Mouse (Mus musculus) urinary bladder, postnatal 10 days (tissue): Measurements from ENCODE around the gene Mrpl40.
A peak's percentile ranks its signal among the peaks of the same experiment; 100 is the strongest.
"Not testable (repeated sequence)": the region's sequence is repeated elsewhere in the genome, so short reads cannot be mapped to it uniquely, and the experiment has no call there.

Experiments
- DNase-seq: peaks from one replicate; pipeline ENCODE4 v3.0.0; 2022; ENCODE audit warnings: low spot score

Mrpl40 gene

DNA sequence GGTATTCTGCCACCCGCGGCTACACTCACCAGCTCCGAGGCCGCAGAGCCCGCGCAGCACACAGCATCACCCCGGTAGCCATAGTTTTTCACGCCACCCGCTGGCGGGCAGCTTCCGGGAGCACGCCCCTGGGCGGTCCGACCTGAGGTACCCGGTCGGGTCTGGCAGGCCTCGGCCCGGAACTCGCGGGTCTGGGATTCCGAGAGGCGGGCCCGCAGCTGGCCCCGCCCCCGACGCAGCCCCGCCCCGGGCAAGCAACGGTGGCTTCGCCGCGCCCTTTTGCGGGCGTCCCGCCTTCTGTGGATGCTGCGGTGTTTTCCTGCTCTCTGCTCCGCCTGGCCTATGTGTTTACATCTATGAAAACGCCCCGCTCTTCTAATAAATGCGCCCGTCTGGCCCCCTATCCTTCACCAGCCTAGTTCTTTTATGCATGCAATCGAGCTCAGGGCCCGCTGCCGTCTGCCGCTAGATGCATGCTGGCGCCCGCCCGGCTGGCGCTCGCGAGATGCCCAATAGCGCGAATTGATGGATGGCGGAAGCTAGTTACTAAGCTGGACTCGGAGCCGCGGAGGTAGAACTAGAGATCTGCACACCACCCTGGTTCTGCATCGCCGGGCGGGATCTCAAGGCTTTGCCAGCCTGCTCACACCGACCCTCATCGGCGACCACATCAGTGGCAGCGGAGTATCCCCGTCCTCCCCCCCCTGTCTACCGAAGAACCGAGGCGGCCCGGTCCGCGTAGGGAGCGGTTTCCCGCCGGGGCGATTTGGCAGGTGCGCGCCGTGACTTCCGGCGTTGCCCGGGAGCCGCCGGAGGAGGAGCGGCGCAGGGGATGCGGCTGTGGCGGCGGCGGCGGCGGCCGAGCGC is at the start of gene Mrpl40, which contains the start of gene Hira:
Gene Mrpl40, minus strand, starts transcription at position 421 of the 867 bp plus-strand sequence.
Gene Hira, plus strand, starts transcription at position 596 of the 867 bp plus-strand sequence.
- peak; percentile 74 for DNase-seq

DNA sequence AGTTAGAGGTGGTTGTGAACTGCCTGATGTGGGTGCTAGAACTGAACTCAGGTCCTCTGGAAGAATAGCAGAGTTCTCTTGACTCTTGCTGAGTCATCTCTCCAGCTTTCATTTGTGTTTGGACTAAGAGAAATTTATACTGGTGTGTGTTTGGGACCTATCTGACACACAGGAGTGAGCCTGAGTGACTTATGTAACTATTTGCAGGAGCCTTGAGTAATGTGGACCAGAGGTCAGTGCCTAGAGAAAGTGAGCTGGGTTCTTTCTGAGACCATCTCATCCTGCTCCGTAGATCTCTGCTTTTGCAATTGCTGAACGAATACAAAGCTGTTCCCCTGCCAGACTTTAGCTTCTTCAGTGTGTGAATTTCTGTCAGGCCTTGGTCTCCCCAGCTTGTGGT is 45.1 kb upstream of the Mrpl40 start:
- no peak for DNase-seq

DNA sequence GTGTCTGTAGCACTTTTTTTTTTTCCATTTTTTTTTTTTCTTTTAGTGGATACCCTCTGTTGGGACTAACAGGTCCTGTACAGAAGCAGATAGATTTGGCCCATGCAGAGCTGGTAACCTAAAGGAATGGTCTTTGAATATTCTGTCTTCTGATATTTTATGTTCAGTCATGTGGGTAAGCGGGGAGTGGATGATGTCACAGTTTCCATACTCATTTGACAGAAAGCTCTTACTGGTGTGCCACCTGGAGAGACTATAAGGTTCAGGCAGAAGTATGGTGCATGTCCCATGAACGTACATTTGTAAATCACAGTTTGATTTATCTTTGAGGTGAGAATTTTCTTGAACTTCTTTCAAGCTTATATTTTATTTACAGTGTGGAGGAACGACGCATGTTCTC is 39.4 kb upstream of the Mrpl40 start:
- DNase-seq: no peak

DNA sequence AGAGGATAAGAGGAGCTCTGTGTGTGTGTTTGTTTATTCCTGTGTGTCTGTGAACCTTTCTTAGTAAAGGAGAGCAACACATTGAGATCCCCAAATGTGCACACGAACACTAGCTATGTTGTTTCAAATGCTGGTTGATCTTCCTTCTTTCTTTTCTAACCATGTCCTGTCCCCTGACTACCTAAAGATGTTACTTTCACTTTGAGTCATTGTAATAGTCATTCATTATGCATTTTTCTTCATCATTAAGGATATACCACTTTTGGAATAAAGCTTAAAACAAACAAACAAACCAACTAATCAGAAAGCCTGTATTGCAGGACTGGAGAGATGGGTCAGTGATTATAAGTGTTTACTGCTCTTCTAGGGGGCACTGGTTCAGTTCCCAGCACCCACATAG is 29.0 kb upstream of the Mrpl40 start:
- DNase-seq: no peak

DNA sequence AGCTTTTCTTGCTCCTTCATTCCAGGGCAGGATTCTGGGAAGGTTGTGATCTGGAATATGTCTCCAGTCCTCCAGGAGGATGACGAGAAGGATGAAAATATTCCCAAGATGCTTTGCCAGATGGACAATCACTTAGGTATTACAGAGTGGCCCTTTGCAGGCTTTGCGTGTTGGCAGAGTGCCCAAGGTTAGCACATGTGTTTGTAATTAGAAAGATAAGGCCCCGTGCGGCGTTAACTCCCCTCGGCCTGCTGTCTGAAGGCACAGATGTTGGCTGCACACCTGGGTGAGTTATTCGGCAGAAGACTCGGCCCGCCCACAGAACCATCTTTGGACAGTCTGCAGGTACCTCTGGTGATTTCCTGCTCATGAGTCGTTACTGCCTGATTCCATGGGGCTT is 19.8 kb upstream of the Mrpl40 start:
- DNase-seq: no peak

DNA sequence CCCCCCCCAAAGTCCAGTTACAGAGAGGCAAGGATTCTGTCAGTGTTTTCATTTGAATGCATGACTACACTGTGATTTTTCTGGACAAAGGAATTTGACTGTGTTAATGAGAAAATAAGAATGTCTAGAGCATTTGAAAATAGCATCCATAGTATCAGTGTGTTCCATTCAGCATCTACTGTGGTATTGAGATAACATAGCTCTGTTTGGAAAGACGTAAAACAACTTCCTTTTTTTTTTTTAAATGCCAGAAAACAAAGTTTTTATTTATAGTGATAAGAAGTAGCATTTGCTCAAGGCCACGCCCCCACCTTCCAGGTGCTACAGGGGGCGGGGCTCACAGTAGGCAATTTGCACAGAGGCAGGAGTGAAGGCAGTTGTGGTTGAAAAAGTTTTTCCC is 18.6 kb upstream of the Mrpl40 start:
- DNase-seq: no peak

DNA sequence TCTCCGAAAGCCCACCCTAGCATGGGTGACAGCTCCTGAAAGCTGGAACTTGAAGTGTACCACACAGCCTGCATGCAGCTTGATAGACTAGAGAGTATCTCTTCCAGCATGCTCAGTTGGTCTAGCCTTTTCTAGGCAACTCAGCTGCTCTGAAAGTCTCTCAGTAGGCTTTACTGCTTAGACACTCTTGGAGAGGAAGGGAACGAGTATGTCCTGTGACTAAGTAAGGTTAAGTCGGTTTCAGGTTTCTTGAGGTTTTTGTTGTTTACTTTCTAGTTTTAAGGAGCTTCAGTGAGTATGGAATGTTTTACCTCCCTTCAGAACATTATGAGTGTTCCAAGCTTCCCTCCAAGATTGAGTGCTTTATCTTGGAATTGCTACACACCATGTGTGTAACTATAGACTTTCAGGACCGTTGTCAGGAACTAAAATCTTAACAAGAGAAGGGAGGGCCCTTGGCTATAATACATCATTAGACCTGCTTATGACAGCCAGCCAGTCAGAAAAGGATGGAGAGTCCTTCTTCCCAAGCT is 17.2 kb upstream of the Mrpl40 start:
- DNase-seq: no peak

DNA sequence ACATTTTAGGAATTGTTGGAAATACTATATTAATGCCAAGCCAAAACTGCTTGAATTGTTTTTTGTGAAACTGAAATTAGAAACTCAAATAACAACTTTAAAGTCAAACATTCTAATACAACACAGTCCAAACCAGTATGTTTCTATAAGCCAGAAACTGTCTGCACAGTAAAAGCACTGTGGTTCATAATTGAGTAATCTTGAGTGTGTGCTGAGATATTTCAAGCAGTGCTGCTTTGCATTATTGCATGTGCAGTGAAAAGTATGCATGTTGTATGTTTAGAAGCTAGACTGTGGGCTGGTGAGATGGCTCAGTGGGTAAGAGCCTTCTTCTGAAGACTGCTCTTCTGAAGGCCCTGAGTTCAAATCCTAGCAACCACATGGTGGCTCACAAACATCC is 7.4 kb upstream of the Mrpl40 start:
- DNase-seq: no peak

DNA sequence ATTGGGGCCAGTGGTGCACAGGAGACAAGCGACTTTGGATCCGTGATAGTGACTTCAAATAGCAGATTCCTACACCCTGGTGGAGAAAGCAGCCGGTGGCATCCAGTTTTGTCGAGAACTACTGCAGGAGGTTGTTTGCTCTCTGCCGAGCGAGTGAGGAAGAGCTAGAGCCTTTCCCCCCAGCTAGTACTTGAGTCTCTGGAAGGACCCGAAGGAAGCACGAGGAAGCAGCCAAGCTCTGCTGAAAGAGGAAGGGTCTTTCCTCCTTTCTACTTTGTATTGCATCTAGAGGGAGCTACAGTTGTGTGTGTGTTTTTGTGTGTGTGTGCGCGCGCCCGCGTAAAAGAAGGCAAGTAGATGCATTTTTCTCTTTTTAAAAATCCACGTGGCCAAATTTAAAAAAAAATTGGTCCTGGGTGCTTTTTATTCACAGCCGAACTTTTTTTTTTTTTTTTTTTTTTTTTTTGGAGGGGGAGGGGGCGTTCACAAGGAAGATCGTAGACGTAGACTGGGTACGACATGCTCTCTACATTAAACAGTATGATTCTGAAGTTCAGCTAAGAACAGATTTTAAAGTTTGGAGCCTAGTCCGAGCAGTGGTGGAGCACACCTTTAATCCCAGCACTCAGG is 1.5 kb upstream of the Mrpl40 start:
- DNase-seq: no peak

DNA sequence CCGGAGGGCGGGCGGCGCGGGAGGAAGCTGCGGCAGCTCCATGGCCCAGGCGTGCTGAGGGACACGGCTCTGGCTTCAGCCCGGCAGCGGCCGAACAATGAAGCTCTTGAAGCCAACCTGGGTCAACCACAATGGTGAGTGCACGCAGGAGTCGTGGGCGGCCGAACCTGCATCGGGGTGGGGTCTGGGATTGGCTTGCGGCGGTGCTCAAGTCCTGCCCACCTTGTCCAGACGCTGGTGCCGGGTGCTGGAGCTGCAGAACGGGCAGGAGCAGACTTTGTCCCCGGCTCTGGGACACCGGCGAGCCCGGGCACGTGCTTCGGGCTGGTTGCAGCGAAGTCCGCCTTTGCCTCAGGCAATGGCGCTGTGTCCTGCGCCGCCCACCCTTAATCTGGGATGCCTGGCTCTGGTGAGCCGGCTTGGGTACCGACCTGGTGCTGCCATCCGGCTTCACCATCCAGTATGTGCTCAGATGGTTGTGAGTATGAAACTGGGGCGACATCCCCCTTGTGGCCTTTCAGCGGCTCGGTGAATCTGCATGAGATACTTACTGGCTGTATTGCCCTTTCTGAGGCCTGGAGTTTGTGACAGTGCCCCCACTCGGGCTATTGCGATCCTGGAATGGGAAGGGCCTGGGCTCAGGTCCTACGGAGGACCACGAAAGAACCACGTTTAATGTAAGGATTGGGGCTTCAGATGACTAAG is 876 bp upstream of the Mrpl40 start:
- peak; percentile 16 for DNase-seq

DNA sequence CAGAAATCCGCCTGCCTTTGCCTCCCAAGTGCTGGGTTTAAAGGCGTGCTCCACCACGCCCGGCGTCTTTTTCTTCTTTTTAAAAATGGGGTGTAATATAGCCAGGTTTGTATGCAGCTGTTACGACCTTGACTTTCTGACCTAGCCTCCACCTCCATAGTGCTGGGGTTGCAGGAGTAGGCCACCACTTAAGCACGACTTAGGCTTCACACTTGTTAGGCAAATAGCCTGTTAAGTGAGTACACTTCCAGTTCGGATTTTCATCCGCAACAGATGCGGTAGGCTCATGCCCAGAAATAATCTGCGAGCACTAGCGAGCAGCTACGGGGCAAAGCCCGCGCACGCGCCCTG is 596 bp downstream of the Mrpl40 start:
- DNase-seq: no peak

DNA sequence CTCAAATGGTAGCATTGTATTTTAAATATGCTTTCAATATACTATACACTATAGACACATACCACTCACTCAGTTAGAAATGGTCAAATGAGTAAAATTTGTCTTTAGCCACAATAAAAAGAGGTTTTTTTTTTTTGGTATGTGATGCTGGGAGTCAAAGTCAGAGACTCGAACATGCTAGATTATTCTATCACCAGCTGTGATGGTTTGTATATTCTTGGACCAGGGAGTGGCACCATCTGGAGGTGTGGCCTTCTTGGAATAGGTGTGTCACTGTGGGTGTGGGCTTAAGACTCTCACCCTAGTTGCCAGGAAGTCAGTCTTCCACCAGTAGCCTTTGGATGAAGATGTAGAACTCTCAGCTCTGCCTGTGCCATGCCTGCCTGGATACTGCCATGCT is 6.2 kb downstream of the Mrpl40 start:
- DNase-seq: not testable (repeated sequence)

DNA sequence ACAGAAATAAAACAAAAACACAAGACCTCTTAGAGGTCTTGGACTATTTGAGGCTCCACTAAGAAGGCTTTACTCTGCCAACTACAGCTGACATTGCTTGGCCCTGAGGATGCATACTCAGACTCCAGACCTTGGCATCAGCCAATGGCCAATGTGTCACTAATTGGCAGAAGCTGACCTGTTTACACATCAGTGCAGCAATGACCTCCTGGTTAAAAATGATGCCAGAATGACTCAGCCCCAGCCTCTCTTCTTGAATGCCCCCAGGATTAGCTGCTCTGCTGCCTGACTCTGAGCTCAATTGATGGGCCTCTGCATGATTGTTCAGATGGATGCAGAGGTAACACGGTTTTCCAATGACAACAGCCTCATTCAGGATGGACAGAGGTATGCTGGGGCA is 16.5 kb downstream of the Mrpl40 start:
- DNase-seq: no peak

DNA sequence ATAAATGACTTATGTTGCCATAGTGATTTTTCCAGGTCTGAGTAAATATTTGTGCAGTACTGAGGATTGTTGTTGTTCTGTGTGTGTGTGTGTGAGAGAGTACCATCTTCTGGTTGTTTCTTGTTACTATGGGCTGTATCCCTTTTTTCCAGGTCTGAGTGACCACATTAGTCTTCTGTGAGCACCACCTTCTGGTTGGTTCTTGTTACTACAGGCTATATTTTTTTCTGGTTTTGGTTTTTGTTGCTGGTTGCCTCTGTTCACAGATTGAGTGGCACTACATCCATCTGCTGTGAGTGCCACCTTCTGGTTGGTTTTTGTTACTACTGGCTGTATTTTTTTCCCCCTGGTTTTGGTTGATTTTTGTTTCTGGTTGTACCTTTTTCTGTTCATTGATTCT is 18.1 kb downstream of the Mrpl40 start:
- DNase-seq: no peak

DNA sequence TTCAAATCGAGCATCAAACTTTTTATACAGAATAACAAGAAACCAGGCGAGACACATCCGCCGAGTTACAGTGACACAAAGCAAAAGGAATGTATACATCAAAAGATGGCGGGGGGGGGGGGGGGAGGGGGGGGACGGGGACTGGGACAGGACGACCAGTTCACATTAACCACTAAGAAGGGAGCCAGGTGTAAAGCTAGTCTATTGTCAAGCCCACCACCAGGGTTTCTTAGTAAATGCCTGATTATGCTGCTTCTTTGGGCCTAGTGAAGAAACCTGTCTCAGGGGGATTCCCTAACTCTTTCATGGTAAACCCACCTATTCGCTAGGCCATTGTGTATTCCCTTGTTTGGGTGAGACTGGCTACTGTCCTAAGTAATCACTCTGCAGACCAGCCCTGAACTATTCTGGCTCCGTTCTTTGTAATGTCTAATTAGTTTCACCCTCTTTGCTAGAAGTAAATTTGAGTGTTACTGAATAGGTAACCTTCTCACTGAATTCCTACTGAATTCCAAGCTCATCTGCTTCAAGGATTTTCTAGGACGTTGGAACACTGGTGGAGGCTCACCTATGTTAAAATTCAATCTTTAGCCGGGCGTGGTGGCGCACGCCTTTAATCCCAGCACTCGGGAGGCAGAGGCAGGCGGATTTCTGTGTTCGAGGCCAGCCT is 27.0 kb downstream of the Mrpl40 start:
- DNase-seq: not testable (repeated sequence)

DNA sequence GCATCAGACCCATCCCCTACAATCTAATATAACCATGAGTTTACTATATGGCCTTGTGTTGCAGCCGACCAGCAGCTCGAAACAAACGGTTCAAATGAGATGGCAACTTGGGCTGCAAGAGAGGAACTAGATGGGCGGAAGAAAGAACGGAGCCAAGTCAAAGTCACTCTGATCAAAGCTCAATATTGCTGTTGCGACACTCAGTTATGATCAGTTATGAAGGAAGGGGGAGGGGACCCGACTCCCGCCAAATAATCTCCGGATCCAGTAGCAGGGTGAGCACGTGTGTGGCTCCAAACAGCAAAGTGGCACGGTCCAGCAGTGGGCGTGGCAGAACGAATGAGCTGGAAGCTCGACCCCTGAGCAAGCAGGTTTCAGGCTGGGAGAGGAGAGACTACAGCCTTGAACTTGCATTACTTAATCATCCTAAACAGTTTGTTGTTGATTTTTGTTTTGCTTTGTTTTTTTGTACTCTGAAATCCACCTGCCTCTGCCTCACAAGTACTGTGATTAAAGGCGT is 30.3 kb downstream of the Mrpl40 start:
- DNase-seq: no peak

DNA sequence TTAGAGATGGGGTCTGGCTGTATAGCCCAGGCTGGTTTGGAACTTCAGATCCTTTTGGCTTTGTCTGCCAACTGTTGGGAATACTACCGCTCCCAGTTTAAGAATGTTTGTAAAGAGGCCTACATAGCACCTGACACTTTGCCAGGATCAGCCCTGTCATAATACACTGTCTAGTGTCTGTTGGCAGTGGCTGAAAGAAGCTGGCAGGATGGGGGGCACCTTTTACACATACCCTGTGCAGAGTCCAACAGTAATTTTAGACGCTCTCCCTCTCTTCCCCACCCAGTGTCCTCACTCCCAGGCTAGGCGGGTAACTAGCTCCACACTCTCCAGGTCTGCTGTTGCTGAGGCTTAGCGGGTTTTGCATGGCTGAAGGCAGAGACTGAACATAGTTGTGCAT is 38.3 kb downstream of the Mrpl40 start:
- no peak for DNase-seq

DNA sequence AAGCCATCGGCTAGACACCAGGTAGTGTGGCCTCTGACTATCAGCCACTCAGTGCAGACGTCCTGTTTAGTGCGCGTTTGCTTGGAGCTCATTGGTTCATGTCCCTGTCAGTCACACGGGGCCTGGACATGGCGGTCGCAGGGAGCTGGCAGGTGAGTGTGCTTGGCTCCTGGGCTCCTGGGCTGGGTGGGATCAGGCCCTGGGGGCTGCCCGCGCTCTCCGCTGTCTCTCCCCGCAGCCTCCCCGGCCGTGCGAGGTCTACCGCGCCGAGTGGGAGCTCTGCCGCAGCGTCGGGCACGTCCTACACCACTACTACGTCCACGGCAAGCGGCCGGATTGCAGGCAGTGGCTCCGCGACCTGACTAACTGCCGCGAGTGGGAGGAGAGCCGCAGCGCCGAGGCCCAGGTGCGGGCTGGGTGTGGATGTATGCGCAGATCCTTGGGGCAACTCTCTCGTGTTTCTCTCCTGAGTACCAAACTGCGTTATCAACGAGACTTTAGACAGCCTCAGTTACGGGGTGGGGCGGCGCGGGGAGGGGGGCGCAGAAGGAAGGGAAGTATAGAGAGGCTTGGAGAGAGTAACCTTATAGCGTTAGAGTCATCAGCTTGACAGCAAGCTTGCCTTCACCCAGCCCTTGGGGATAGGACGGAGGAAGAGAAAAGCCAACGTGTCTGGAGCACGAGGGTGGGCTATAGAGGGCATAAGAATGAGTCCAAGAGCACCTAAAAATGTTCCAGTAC is 40.0 kb downstream of the Mrpl40 start, which contains the start of the genes 2510002D24Rik and Gm28539:
Gene 2510002D24Rik, plus strand, starts transcription at position 111 of the 741 bp plus-strand sequence.
Gene Gm28539, plus strand, starts transcription at position 117 of the 741 bp plus-strand sequence.
- peak; percentile 89 for DNase-seq

DNA sequence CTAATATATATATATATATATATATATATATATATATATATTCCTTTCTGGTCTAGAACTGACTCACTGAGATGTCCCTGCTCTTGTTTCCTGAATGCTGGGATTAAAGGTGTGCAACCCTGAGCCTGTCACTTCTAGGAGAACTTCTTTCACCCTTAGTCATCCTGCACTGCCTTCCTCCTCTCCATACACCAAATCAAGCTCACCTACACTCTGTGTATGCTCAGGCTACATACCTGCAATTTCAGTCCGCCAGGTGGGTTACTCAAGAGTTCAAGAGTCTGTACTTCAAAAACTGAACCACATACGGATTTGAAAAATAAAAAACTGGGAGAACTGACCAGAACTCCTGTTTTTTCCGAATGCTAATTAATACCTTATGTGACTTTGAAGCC is 40.6 kb downstream of the Mrpl40 start:
- no peak for DNase-seq

DNA sequence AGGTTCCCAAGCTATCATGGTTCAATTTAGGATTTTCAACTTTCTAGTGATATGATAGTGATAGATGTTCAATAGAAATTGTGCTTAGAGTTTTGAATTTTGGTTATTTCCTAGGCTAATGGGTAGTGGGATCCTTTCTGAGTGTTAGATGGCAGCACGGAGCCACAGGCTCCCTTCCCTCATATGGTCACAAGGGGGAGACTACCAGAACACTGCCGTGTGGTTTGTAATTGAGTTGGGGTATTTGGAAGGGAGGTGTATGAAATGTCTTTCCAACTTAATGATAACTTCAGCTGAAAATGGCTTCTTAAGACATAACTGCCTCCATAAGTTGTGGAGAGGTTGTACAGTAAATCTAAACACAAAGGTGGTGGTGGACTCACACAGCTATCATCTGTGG is 43.2 kb downstream of the Mrpl40 start:
- DNase-seq: no peak

DNA sequence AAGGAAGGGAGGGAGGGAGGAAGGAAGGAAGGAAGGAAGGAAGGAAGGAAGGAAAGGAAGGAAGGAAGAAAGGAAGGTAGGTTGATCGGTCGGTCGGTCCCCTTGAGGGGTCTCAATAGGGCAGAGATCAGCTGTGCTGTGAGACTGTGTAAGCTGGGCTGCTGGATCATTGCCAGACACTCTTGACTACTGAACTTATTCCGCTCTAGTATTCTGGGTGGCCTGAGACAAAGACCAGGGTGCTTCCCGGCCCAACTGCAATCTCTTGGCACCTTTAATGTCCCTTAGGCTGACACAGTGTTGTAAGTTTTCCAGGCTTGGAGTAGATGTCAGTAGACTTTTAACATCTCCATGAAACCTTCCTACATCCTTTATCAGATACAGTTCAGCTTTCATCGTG is 47.6 kb downstream of the Mrpl40 start:
- DNase-seq: no peak
